Mouse (Mus musculus) cerebellum, adult 2 months (tissue): Measurements from ENCODE around the gene Inafm1.
"Not testable (repeated sequence)": the region's sequence is repeated elsewhere in the genome, so short reads cannot be mapped to it uniquely, and the experiment has no call there.

Experiments used
- CTCF ChIP-seq: fragments of 200-500 bp; IDR thresholded peaks from 2 replicates; pipeline ENCODE4 v1.5.1; 2011; ENCODE audit warnings: low read depth, mild to moderate bottlenecking, control low read depth, low read length, moderate library complexity, borderline replicate concordance; ENCODE audit not compliant: insufficient read depth
- POLR2A ChIP-seq: fragments of 200-500 bp; IDR thresholded peaks from 2 replicates; pipeline ENCODE4 v1.6.1; 2011; ENCODE audit warnings: low read length, control low read depth, borderline replicate concordance; ENCODE audit not compliant: insufficient read depth

DNA sequence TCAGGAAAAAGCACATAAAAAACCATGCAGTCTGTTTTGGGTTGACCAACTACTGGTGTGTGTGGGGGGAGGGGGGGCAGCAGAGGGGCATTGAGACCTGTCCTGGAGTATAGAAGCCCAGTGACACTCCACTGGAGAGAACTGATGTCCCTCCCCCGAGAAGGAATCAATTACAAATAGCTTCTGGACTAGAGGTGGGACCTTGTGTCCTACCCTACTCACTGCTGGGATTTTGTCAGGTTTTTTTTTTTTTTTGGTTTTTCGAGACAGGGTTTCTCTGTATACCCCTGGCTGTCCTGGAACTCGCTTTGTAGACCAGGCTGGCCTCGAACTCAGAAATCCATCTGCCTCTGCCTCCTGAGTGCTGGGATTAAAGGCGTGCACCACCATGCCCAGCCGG is 33.7 kb upstream of the Inafm1 start:
- TF ChIP-seq CTCF, POLR2A: not testable (repeated sequence)
